ENCODE assay signal across 21 mouse cellular contexts in the genomic region with DNA sequence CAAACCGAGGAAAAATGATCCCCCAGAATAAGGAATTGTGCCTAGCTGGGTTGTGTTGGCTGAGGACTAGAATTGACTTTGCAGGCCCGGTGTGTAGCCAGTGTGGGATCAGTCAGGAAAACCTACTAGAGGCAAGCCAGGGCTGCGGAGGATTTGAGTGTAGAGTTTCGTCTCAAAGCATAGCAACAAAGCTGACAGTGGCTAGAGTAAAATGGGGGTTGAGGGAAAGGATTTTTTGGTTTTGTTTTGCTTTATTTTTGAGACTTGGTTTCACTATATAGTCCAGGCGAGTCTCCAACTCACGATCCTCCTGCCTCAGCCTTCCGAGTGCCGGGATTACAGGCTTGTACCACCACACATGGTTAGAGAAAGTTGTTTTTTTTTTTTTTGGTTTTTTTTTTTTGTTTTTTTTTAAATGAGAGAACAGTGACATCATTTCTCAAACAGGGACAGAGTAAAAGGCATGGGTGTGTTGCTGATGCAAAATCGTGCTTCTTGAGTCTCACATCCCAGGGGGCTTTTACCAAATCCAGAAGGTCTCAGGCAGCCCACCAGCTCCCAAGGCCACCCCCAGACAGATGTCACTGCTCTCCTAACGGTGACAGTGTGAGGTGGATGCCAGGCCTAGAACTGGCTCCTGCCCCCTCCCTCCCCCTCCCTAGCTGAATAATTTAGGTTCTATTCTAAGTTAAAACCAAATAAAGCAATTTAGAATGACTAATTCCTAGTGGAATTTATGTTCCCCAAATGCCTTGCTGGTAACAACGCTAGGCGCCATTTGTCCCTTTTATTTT.
DNase-seq lines count a peak whose midpoint lies in the region; TF ChIP-seq lines count a peak whose summit lies in the region.
"Had no signal": no experiment of that assay in that cellular context is flagged by ENCODE, and none has a peak within 500 bp of the region (broad histone marks: within the 10 kb centered on the region; RNA-seq: fewer than 3 reads in every experiment).

No protein-coding gene starts in this region.

- peak; percentile 67 to 76 for DNase-seq in left cerebral cortex, adult 18-20 months (ENCODE audit: low spot score in 2 of 2)
- no peak for DNase-seq in left cerebral cortex, postnatal 4 days
- peak; percentile 77 to 80 for DNase-seq in frontal cortex, adult 2 months (ENCODE audit: extremely low spot score in 1 of 2, low spot score in 1 of 2)
- peak; percentile 50 to 72 for DNase-seq in left cerebral cortex, adult 2 months (ENCODE audit: extremely low spot score in 1 of 2, low spot score in 2 of 2)
- DNase-seq in telencephalon, adult 2 months (ENCODE audit: low read depth, low spot score) = peak; percentile 84
- no peak for DNase-seq in embryo, embryonic 10.5 days (ENCODE audit: low spot score)
- no peak for DNase-seq in urinary bladder, postnatal 4 days (ENCODE audit: low spot score in 2 of 2)
- DNase-seq: adrenal gland, postnatal 25 days; B cell, adult 2 months; cerebellum, adult 18-20 months; cerebellum, postnatal 25 days; gastrocnemius, postnatal 14 days; heart, adult 18-20 months; heart, postnatal 4 days; thymus, postnatal 14 days had no signal

- intact Hi-C loops in left cerebral cortex, postnatal 4 days (cut with DNase I) = no loop called here
- intact Hi-C loops in left cerebral cortex, adult 2 months (cut with DNase I) = loop anchor here (1.0 to 2.0 kb wide), 3 partner anchors 62 to 99 kb away; no protein-coding TSS in a partner anchor

- no peak overlapping the region for H3K4me3 ChIP-seq in left cerebral cortex, adult 2 months
- H3K4me3 ChIP-seq: kidney, embryonic 15.5 days; lung, embryonic 15.5 days; midbrain, embryonic 10.5 days had no signal

- 0 out of 2 replicates have a peak overlapping the region, but pooled peaks have one; percentile 15 for H3K27ac ChIP-seq in left cerebral cortex, adult 2 months
- H3K27ac ChIP-seq: hindbrain, postnatal 0 days; kidney, embryonic 15.5 days; liver, embryonic 14.5 days; lung, embryonic 15.5 days; macrophage; midbrain, embryonic 10.5 days had no signal

- TF ChIP-seq CTCF in left cerebral cortex, adult 2 months (IDR thresholded peaks at IDR 0.05) = no peak

Comparison
In these comparisons a context has a peak if more than half of its experiments do, and no peak if none do; other contexts are left out.
1. DNase-seq: peak in left cerebral cortex, adult 18-20 months (2 of 2), frontal cortex, adult 2 months (2 of 2), left cerebral cortex, adult 2 months (2 of 2) and telencephalon, adult 2 months (single experiment); none in left cerebral cortex, postnatal 4 days (single experiment), embryo, embryonic 10.5 days (single experiment) and urinary bladder, postnatal 4 days (0 of 2).